Mouse (Mus musculus): ENCODE results near the gene Pde10a.

DNA sequence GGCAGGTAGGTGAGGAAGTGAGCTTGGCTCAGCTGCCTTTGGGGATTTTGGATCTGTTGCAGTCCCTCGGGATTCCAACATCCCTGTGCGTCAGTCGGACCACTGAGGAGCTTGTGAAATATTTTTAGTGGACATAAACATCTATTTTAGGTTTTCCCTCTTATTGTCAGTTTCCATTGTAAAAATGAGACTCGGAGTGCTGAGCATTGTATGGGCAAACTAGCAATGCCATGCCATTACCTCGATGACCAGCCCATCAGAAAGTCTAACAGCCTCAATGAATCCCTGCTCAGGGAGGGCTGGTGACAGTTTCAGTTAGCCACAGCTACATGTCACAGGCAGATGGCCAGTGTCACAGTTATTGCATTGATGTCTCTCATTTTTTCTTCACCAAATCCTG, 80.7 kb downstream of the Pde10a start:
- TF ChIP-seq GATA1 (IDR thresholded peaks at IDR 0.05; ENCODE audit: borderline replicate concordance, low read length) (no peak), FLI1 (IDR thresholded peaks at IDR 0.05; ENCODE audit: low read length) (no peak)

Measured in megakaryocyte, embryonic 14.5 days (primary cell).